Mouse (Mus musculus): ENCODE measurements around the gene 9130213A22Rik.

9130213A22Rik gene

GRCm38 (mm10) chr11:69123693-69124497 lies 1.5 kb upstream of the 9130213A22Rik start:
- DNase-seq = peak; percentile 93

GRCm38 (mm10) chr11:69123056-69123692 lies 785 bp upstream of the 9130213A22Rik start:
- peak; percentile 91 to 93 for DNase-seq

- DNase-seq = peak in 1 of 2 experiments; percentile 70
These were observed 551 bp downstream of the 9130213A22Rik start for GRCm38 (mm10) chr11:69121741-69122335.

GRCm38 (mm10) chr11:69121001-69121740 lies 1.2 kb downstream of the 9130213A22Rik start:
- peak; percentile 51 to 58 for DNase-seq

- DNase-seq = peak; percentile 25 to 46
These were observed 2.0 kb downstream of the 9130213A22Rik start, which contains the start of gene Hes7 for GRCm38 (mm10) chr11:69120221-69121000. TSS of gene Hes7 (plus strand) at chr11:69120404.

- no peak for DNase-seq
These were observed 2.8 kb downstream of the 9130213A22Rik start for GRCm38 (mm10) chr11:69119446-69120155.

- peak; percentile 87 to 92 for DNase-seq
These were observed 3.6 kb downstream of the 9130213A22Rik start for GRCm38 (mm10) chr11:69118765-69119164.

- peak; percentile 82 to 83 for DNase-seq
These were observed 4.4 kb downstream of the 9130213A22Rik start for GRCm38 (mm10) chr11:69117737-69118695.

- peak; percentile 14 for DNase-seq
These were observed 5.5 kb downstream of the 9130213A22Rik start for GRCm38 (mm10) chr11:69116843-69117242.

GRCm38 (mm10) chr11:69114621-69115020 lies 7.8 kb downstream of the 9130213A22Rik start:
- DNase-seq = no peak

GRCm38 (mm10) chr11:69114018-69114417 lies 8.4 kb downstream of the 9130213A22Rik start:
- DNase-seq = no peak

GRCm38 (mm10) chr11:69111865-69112264 lies 10.5 kb downstream of the 9130213A22Rik start:
- DNase-seq = no peak

GRCm38 (mm10) chr11:69111051-69111810 lies 11.2 kb downstream of the 9130213A22Rik start:
- DNase-seq = no peak

GRCm38 (mm10) chr11:69110319-69111046 lies 11.9 kb downstream of the 9130213A22Rik start:
- peak; percentile 97 to 98 for DNase-seq

- peak; percentile 24 to 28 for DNase-seq
These were observed 13.1 kb downstream of the 9130213A22Rik start for GRCm38 (mm10) chr11:69109032-69109900.

- no peak for DNase-seq
These were observed 14.2 kb downstream of the 9130213A22Rik start for GRCm38 (mm10) chr11:69108223-69108622.

- DNase-seq = peak in 1 of 2 experiments; percentile 22
These were observed 14.7 kb downstream of the 9130213A22Rik start for GRCm38 (mm10) chr11:69107676-69108075.

All from cerebellum, postnatal 25 days (tissue).